Comparison of ENCODE assay signal across 26 mouse cellular contexts in the genomic region with DNA sequence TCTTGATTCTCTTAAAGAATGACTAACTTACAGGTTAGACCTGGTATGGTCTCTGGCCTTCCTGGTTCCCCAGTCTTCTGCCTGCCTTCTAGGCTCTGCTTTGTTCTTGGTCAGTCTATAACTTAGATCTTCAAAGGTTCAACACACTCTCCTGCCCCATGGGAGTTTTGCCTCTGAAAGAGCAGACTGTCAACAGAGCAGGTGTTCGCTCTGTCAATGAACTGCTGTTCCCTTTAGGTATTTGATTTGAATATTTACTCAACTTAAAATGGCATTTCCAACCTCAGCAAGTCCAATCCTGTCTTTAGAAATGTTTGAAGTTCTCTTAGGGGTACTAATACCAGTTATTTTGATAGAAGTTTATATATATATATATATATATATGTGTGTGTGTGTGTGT. TPM values are rescaled to one million over a fixed set of nuclear protein-coding genes. Genes with fewer than 3 reads are reported as not detected.
DNase-seq lines count a peak whose midpoint lies in the region; ATAC-seq and TF ChIP-seq lines count a peak whose summit lies in the region.
"Had no signal": no experiment of that assay in that cellular context is flagged by ENCODE, and none has a peak within 500 bp of the region (broad histone marks: within the 10 kb centered on the region; RNA-seq: fewer than 3 reads in every experiment).

No protein-coding gene starts in this region.

- H3K36me3 ChIP-seq in liver, adult 2 months (ENCODE audit: control insufficient read depth, insufficient read depth, low read length) = no peaks in the 10 kb centered on the region
- H3K36me3 ChIP-seq in liver, embryonic 11.5 days (ENCODE audit: control insufficient read depth, insufficient read depth, low read length) = no peaks in the 10 kb centered on the region
- H3K36me3 ChIP-seq in CH12.LX (replicated peaks in 1 of 2; ENCODE audit: control insufficient read depth in 1 of 2, insufficient read depth in 1 of 2, low read length in 1 of 2) = no peaks in the 10 kb centered on the region
- H3K36me3 ChIP-seq: embryonic facial prominence, embryonic 13.5 days; embryonic facial prominence, embryonic 15.5 days; forebrain, embryonic 10.5 days; forebrain, embryonic 12.5 days had no signal

- TF ChIP-seq EP300 in CH12.LX (IDR thresholded peaks at IDR 0.05; ENCODE audit: low read length) = no peak

- TF ChIP-seq RAD21 in CH12.LX (IDR thresholded peaks at IDR 0.05; ENCODE audit: low read depth, low read length) = no peak

- H3K79me2 ChIP-seq in liver, adult 2 months (ENCODE audit: control insufficient read depth, insufficient read depth, low read length) = no peaks in the 10 kb centered on the region
- H3K79me2 ChIP-seq in CH12.LX (replicated peaks; ENCODE audit: control insufficient read depth, extremely low read depth, insufficient read depth, poor library complexity, severe bottlenecking) = no peaks in the 10 kb centered on the region; the same call in 1 of the 2 replicates

- peaks cover 2% of the 10 kb centered on the region; the same call in 1 of the 2 replicates for H3K4me1 ChIP-seq in liver, adult 2 months (ENCODE audit: control insufficient read depth, insufficient read depth, low read length)
- no peaks in the 10 kb centered on the region for H3K4me1 ChIP-seq in liver, embryonic 11.5 days (replicated peaks; ENCODE audit: control insufficient read depth, insufficient read depth, low read length)
- H3K4me1 ChIP-seq in CH12.LX (ENCODE audit: control insufficient read depth in 1 of 2, insufficient read depth in 2 of 2) = peaks cover 3 to 36% of the 10 kb centered on the region in 2 experiments; a peak in 2 of 4 replicates
- H3K4me1 ChIP-seq: forebrain, embryonic 10.5 days; forebrain, embryonic 12.5 days had no signal

- peak; percentile 82 for DNase-seq in liver, adult 2 months (ENCODE audit: extremely low read depth, low read depth, low spot score)
- no peak for DNase-seq in liver, embryonic 11.5 days (ENCODE audit: low spot score)
- DNase-seq in A20 (ENCODE audit: low read depth, low spot score) (peak; percentile 39), CH12.LX (ENCODE audit: extremely low read depth) (peak; percentile 44)
- no peak for DNase-seq in layer of hippocampus, postnatal 14 days (ENCODE audit: low spot score in 2 of 2)
- DNase-seq: adrenal gland, adult 2 months; adrenal gland, postnatal 10 days; adrenal gland, postnatal 25 days; B cell, adult 2 months; cerebellum, adult 11 months; cerebellum, adult 18-20 months; cerebellum, adult 8-10 months; cerebellum, adult 9-11 months; cerebellum, postnatal 14 days; cerebellum, postnatal 36 days; embryo, embryonic 11 days had no signal

- ATAC-seq in liver, embryonic 11.5 days (replicated peaks; ENCODE audit: low FRiP score) = no peak
- ATAC-seq: CD4-positive, CD25-positive, alpha-beta regulatory T cell, adult 4 months; forebrain, embryonic 14.5 days; forebrain, embryonic 16.5 days had no signal

- H3K4me2 ChIP-seq in liver, embryonic 11.5 days = no peak overlapping the region
- no peak overlapping the region for H3K4me2 ChIP-seq in CH12.LX (ENCODE audit: insufficient read depth, low read depth, poor library complexity, severe bottlenecking)
- H3K4me2 ChIP-seq: embryonic facial prominence, embryonic 13.5 days; embryonic facial prominence, embryonic 15.5 days; forebrain, embryonic 12.5 days had no signal

- no peak overlapping the region for H3K4me3 ChIP-seq in liver, adult 2 months (ENCODE audit: insufficient read depth, low read depth, low read length)
- no peak overlapping the region for H3K4me3 ChIP-seq in liver, embryonic 11.5 days (ENCODE audit: low read depth, low read length)
- H3K4me3 ChIP-seq in CH12.LX (replicated peaks in 1 of 3; ENCODE audit: low read depth in 2 of 3, low read length in 2 of 3, poor library complexity in 1 of 3) = no peak overlapping the region
- H3K4me3 ChIP-seq: embryonic facial prominence, embryonic 13.5 days; embryonic facial prominence, embryonic 15.5 days; erythroblast, embryonic 14.5 days; forebrain, embryonic 10.5 days; forebrain, embryonic 12.5 days had no signal

- no peaks in the 10 kb centered on the region for H3K27me3 ChIP-seq in liver, adult 2 months (ENCODE audit: control insufficient read depth, insufficient read depth, low read length)
- H3K27me3 ChIP-seq in liver, embryonic 11.5 days (replicated peaks; ENCODE audit: control insufficient read depth, insufficient read depth, low read length) = no peaks in the 10 kb centered on the region
- H3K27me3 ChIP-seq in CH12.LX (replicated peaks) = no peaks in the 10 kb centered on the region
- H3K27me3 ChIP-seq: embryonic facial prominence, embryonic 13.5 days; embryonic facial prominence, embryonic 15.5 days; forebrain, embryonic 12.5 days had no signal

- dilution Hi-C loops in CH12.LX (cut with MboI; ENCODE audit: extremely low pct_ligation_motif_present, extremely low pct_unique_long_range_greater_than_20kb, low sequenced_read_pairs) = no loop called here

- no peak for TF ChIP-seq POLR2A in liver, adult 2 months (IDR thresholded peaks at IDR 0.05; ENCODE audit: extremely low read depth, insufficient read depth, low read length)
- TF ChIP-seq POLR2A in CH12.LX (IDR thresholded peaks at IDR 0.05; ENCODE audit: low read depth, low read length) = no peak

- 28% methylated on average over 1 of the region's 1 CpGs for WGBS in liver, adult 2 months
- 94% methylated on average over 1 of the region's 1 CpGs for WGBS in liver, embryonic 11.5 days

- H3K27ac ChIP-seq in liver, adult 2 months (replicated peaks; ENCODE audit: insufficient read depth, low read depth, low read length) = no peak overlapping the region
- H3K27ac ChIP-seq in liver, embryonic 11.5 days (ENCODE audit: low read depth, low read length) = no peak overlapping the region
- no peak overlapping the region for H3K27ac ChIP-seq in CH12.LX (ENCODE audit: insufficient read depth, low read depth)
- H3K27ac ChIP-seq: embryonic facial prominence, embryonic 13.5 days; embryonic facial prominence, embryonic 15.5 days; forebrain, embryonic 10.5 days; forebrain, embryonic 12.5 days had no signal

- in situ Hi-C loops in CH12.LX (cut with MboI; ENCODE audit: low pct_ligation_motif_present, low pct_unique_long_range_greater_than_20kb, low sequenced_read_pairs) = no loop called here

- TF ChIP-seq CTCF in liver, adult 2 months (IDR thresholded peaks at IDR 0.05; ENCODE audit: low read depth, low read length) = no peak
- no peak for TF ChIP-seq CTCF in CH12.LX (conservative IDR thresholded peaks at IDR 0.05 in 1 of 2, IDR thresholded peaks at IDR 0.05 in 1 of 2; ENCODE audit: low read depth in 2 of 2, low read length in 2 of 2)

- H3K9ac ChIP-seq in liver, adult 2 months (ENCODE audit: low read depth, low read length) = no peak overlapping the region
- no peak overlapping the region for H3K9ac ChIP-seq in liver, embryonic 11.5 days (ENCODE audit: low read depth, low read length)
- no peak overlapping the region for H3K9ac ChIP-seq in CH12.LX (ENCODE audit: insufficient read depth, low read depth)
- H3K9ac ChIP-seq: embryonic facial prominence, embryonic 13.5 days; embryonic facial prominence, embryonic 15.5 days; forebrain, embryonic 12.5 days had no signal

- H3K9me3 ChIP-seq in liver, embryonic 11.5 days (ENCODE audit: control insufficient read depth, low read length) = no peaks in the 10 kb centered on the region
- H3K9me3 ChIP-seq in CH12.LX (replicated peaks; ENCODE audit: low read length) = peaks cover 5% of the 10 kb centered on the region
- H3K9me3 ChIP-seq: embryonic facial prominence, embryonic 13.5 days; embryonic facial prominence, embryonic 15.5 days; forebrain, embryonic 10.5 days; forebrain, embryonic 12.5 days had no signal

TF ChIP-seq in CH12.LX, 34 proteins besides CTCF, POLR2A, EP300 and RAD21:
- 0 out of 2 replicates have a peak, but pooled peaks have one; percentile 10 for TF ChIP-seq IRF4 (IDR thresholded peaks at IDR 0.05; ENCODE audit: low read depth, low read length)
- no peak for TF ChIP-seq MAFK (IDR thresholded peaks at IDR 0.05; ENCODE audit: insufficient replicate concordance, low read length)
- peak; percentile 32; the same call in 1 of the 2 replicates for TF ChIP-seq TCF12 (IDR thresholded peaks at IDR 0.05; ENCODE audit: low read depth, low read length)
- no peak for TF ChIP-seq POLR2AphosphoS2 (IDR thresholded peaks at IDR 0.05; ENCODE audit: low read depth, low read length)
- no peak for TF ChIP-seq ZC3H11A (IDR thresholded peaks at IDR 0.05; ENCODE audit: low read depth, low read length)
- no peak for TF ChIP-seq SIN3A (IDR thresholded peaks at IDR 0.05; ENCODE audit: low read length)
- 0 out of 2 replicates have a peak, but pooled peaks have one; percentile 12 for TF ChIP-seq MYC (IDR thresholded peaks at IDR 0.05; ENCODE audit: low read depth, low read length)
- TF ChIP-seq HCFC1 (IDR thresholded peaks at IDR 0.05; ENCODE audit: low read depth, low read length) = no peak
- no peak for TF ChIP-seq CHD2 (IDR thresholded peaks at IDR 0.05; ENCODE audit: low read length)
- 0 out of 2 replicates have a peak, but pooled peaks have one; percentile 16 for TF ChIP-seq ETS1 (conservative IDR thresholded peaks at IDR 0.05; ENCODE audit: low read depth, low read length)
TF ChIP-seq in CH12.LX: peak in this region for 4.

RNA-seq across cellular contexts. Expression of a gene that starts 26.5 kb away (rescaled TPM):
- total RNA-seq in liver, adult 2 months (2014; rRNA removed) = 2.9 and 4.0 TPM in 2 replicates
- polyA plus RNA-seq in liver, adult 2 months (2012; rRNA removed) = 2.6 and 3.3 TPM in 2 replicates
- 0.27 and 0.57 TPM in 2 replicates for polyA plus RNA-seq in liver, embryonic 11.5 days (2014; fragmentation: Nextera tagmentation; extraction: Ambion mirVana)
- total RNA-seq in CH12.LX (2012; rRNA removed) = 2.8 and 3.5 TPM in 2 replicates
- total RNA-seq in CH12.LX (2014; rRNA removed) = 0.16 TPM in 2 replicates
- 0.38 and 0.77 TPM in 2 replicates for polyA plus RNA-seq in CH12.LX (2012; ENCODE audit: insufficient read length, low read depth)
- total RNA-seq in layer of hippocampus, postnatal 14 days (2021) = 10 to 100 TPM in 1 of 2 experiments, 1 to 10 TPM in 1; 5.3 to 10.5 TPM
- total RNA-seq: common myeloid progenitor, adult 5-6 weeks; MEL had no signal
- polyA plus RNA-seq: CD4-positive, CD25-positive, alpha-beta regulatory T cell, adult 4 months; erythroblast, embryonic 14.5 days had no signal

Comparison
In these comparisons a context has a peak if more than half of its experiments do, and no peak if none do; other contexts are left out.
1. DNase-seq: peak in liver, adult 2 months (single experiment), A20 (single experiment) and CH12.LX (single experiment); none in liver, embryonic 11.5 days (single experiment) and layer of hippocampus, postnatal 14 days (0 of 2).